Mouse (Mus musculus): ENCODE measurements around the gene Polm.
"Not testable (repeated sequence)": the region's sequence is repeated elsewhere in the genome, so short reads cannot be mapped to it uniquely, and the experiment has no call there.

The Polm gene

DNA sequence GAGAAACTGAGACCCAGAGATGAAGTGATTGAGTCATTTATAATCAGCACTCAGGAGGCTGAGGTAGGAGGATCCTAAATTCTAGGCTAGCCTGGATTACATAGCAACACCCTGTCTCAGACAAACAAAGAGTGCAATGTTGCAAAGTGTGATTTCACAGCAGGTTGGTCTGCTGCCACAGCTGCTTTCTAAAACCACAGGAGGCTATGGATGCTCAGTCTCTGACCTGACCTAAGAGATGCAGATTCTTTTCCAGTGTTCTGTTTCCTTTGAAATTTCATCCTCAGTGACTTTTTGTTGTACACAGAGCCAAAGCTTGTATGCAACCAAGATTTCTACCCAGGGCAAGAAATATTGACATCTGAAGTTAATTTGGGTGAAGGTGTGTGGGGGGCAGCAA is 17.7 kb upstream of the Polm start:
- DNase-seq (ENCODE audit: low read depth) = no peak

DNA sequence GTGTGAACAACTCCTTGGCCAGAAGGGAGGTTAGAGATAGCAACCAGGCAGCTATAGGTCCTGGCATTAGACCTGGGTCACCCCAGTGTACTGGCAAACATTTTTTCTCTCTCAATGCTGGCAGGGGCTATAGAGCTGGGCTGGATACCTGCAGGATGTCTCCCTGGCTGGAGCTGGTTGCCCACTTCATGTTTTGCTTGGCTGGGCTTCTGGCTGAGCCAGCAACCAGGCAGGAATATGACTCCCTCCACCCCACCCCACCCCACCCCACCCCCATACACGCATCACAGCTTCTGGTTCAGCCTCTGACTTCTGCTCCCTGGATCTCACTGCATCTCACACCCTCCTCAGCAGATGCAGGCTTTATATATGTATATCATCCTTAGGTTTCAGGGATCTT is 14.5 kb upstream of the Polm start:
- no peak for DNase-seq (ENCODE audit: low read depth)

DNA sequence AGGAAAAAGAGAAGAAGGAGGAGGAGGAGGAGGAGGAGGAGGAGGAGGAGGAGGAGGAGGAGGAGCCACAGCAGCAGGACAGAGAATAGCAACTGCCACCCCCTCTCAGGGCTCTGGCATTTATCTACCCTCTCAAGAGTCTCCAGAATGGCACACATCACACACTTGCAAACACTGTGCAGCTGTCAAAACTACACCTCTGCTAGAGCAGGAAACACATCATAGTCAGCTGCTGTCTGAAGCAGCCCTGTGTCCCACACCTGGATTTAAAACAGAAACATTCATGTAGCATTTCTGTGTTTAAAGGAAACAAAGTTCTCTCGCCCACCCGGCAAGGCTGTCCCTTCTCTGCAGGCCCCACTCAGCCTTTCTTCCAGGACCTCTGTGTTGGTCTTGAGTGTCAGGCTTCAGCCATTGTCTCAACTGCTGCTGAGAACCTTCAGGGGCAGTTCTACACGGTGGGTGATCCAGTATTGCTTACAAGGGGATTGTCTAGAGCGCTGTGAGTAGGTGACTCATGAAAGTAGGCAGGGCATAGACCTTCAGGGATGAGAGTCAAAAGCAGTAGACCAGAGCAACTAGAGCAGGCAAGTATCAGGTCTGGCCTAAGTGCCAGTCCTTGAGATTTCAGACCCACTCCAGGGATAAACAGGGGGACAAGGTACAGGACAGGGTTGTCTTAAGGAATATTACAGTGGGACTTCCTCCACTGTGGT is 13.4 kb upstream of the Polm start:
- no peak for DNase-seq (ENCODE audit: low read depth)

GRCm38 (mm10) chr11:5850452-5850851 is 12.6 kb upstream of the Polm start:
- no peak for DNase-seq (ENCODE audit: low read depth)

- no peak for DNase-seq (ENCODE audit: low read depth)
These were observed 11.5 kb upstream of the Polm start for GRCm38 (mm10) chr11:5849316-5849715.

- DNase-seq (ENCODE audit: low read depth) = no peak
These were observed 10.9 kb upstream of the Polm start for GRCm38 (mm10) chr11:5848741-5849140.

DNA sequence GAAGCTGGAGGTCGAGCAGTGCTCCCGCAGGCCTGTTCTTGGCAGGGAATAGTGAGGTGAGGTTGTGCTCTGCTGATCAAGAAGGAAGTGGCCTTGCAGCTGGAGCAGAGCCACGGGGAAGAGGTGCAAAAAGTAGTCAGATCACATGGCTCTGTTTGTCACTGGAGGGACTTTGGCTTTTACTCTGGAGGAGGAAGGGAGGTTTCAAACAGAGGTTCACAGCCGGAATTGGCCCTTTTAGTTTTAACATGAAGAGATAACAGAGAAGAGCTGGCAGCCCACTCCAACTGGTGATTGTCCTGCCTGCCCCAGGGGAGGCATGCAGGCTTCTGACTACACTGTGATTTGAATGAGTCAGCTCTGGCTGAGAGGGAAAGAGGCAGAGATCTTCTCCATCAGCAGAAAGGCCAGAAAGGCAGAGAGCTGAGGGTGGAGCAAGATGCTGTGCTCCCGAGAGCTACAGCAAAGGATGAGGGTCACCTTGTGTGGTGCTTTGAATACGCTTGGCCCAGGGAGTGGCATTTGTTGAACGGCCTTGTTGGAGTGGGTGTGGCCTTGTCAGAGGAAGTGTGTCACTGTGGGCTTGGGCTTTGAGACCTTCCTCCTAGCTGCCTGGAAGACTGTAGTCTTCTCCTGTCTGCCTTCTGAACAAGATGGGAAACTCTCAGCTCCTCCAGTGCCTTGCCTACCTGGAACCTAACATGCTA is 9.0 kb upstream of the Polm start:
- no peak for DNase-seq (ENCODE audit: low read depth)

DNA sequence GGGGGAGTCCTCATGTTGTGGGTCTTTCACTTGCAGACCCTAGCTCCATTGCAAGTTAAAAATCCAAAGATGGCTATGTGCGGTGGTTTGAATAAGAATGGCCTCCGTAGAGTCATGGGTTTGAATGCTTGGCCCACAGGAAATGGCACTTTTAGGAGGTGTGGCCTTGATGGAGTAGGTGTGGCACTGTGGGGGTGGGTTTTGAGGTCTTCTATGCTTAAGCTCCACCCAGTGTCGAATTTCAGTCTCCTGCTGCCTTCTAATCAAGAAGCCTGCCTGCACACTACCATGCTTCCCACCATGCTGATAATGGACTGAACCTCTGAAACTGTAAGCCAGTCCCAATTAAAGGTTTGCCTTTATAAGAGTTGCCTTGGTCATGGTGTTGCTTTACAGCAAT is 5.3 kb upstream of the Polm start:
- no peak for DNase-seq (ENCODE audit: low read depth)

- no peak for DNase-seq (ENCODE audit: low read depth)
These were observed 3.9 kb upstream of the Polm start for GRCm38 (mm10) chr11:5841751-5842150.

- no peak for DNase-seq (ENCODE audit: low read depth)
These were observed 2.5 kb upstream of the Polm start for GRCm38 (mm10) chr11:5840346-5840745.

GRCm38 (mm10) chr11:5836126-5836525 is 1.7 kb downstream of the Polm start:
- DNase-seq (ENCODE audit: low read depth) = no peak

GRCm38 (mm10) chr11:5835057-5835456 is 2.8 kb downstream of the Polm start:
- no peak for DNase-seq (ENCODE audit: low read depth)

DNA sequence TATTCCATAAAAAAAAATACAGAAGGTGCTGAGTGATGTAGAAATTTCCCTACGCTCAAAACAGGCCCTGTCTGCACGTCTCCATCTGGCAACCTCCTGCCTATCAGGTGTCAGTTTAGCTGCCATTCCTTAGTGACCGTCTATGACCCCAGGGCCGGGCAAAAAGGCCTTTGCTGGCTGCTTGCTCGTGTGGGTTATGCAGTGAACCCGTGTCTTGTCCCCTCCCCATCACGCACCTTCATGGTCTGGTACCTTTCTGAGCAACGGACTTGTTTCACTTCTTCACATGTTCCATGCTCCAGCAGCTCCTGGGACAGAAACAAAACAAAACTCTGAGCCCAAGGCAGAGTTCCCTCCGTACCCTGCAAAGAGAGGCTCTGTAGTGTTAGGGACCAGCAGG is 3.3 kb downstream of the Polm start:
- no peak for DNase-seq (ENCODE audit: low read depth)

- DNase-seq (ENCODE audit: low read depth) = no peak
These were observed 8.5 kb downstream of the Polm start for GRCm38 (mm10) chr11:5829327-5829726.

DNA sequence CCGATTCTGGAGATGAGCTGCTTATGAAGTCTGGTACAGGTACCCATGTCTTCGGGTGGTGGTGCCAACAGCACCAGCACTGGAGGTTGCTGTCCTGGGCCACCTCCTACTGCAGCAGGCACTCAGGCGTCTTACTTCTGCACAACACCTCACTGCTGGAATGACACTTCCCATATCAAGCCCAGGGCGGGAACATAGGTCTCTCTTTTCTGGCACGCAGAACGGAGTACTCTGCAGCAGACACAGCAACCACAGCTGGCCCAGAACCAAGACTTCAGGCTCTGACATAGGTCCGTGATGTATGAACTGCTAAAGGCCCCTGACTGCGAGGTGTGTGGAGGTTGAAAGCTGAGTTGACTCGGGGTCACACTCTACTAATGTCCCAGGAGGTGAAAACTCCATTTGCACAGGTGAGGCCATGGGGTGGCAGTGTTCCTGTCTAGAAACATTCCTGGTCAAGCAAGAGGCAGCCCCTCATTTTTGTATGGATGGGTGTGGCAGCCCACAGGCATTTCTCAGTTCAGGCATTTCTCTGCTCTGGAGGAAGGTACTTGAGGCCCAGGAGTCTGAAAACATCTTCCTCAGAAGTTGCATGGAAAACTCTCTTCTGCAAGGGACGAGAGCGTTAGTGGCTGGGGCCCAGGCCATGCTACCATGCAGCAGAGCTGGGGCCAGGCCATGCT is 9.2 kb downstream of the Polm start:
- no peak for DNase-seq (ENCODE audit: low read depth)

- no peak for DNase-seq (ENCODE audit: low read depth)
These were observed 9.9 kb downstream of the Polm start for GRCm38 (mm10) chr11:5827931-5828330.

- DNase-seq (ENCODE audit: low read depth) = no peak
These were observed 12.4 kb downstream of the Polm start for GRCm38 (mm10) chr11:5825432-5825831.

DNA sequence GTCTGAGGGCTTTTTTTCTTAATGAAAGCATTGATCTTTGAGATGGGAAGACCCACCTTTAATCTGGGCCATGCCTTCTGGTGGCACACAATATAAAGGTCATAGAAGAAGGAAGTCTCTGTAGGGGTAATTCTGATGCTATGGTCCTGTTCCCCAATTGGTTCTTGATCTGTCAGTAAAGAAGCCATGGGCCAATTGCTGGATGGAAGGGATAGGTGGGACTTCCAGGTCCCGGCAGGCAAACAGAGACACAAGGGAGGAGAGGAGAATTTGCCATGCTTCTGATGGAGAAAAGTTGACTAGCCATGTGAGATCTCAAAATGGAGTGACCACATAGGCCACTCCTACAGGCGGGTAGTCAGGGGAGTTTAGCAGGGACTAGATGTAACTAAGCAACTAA is 18.6 kb downstream of the Polm start:
- no peak for DNase-seq (ENCODE audit: low read depth)

GRCm38 (mm10) chr11:5813381-5813780 is 24.4 kb downstream of the Polm start:
- DNase-seq (ENCODE audit: low read depth) = no peak

- DNase-seq (ENCODE audit: low read depth) = not testable (repeated sequence)
These were observed 28.3 kb downstream of the Polm start for GRCm38 (mm10) chr11:5809487-5809886.

DNA sequence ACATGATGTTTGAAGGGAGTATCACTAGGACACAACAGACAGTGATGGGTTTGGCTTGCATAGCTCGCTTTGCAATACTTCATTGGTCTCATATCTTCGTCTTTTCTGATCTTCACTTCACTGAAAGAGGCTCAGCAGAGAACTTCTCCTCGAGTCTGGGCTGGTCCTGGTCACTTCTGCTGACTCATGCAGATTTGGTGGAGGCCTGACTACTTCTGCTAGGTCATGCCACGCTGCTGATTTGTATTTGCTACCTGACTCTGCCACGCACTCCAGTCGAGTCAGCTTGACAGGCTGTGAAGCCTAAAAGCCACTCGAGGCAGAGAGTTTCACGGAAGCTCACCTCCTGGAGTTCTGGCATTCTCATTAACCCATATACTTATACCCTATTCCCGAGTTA is 29.9 kb downstream of the Polm start:
- no peak for DNase-seq (ENCODE audit: low read depth)

GRCm38 (mm10) chr11:5805711-5806110 is 32.1 kb downstream of the Polm start:
- no peak for DNase-seq (ENCODE audit: low read depth)

DNA sequence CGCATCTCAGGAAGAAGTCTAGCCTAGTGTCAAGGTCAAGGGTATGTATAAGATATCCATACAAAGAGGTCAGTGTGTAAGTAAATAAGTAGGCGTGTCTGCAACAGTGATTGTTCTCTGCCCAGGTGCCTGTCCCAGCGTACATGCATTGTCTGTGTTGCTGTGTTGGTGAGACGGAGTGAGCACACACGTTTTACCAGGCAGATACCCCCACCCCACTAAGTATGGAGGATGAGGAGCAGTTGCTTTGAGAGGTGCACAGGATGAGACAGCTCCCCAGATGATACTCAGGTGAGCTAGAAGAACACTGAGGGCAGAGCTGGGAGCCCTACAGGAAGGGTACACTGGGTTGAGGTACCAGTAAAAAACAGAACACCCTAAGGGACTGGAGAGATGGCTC is 33.6 kb downstream of the Polm start:
- no peak for DNase-seq (ENCODE audit: low read depth)

All from c-Kit-positive CD71-negative TER-119-negative erythroid progenitor cells, embryonic 14.5 days (primary cell).